Mouse (Mus musculus) cerebellum, adult 9-11 months (tissue): Measurements from ENCODE around the gene Hpse2.

Source experiments
- DNase-seq: peaks from one replicate; pipeline ENCODE4 v3.0.0; 2022

Hpse2 gene

DNA sequence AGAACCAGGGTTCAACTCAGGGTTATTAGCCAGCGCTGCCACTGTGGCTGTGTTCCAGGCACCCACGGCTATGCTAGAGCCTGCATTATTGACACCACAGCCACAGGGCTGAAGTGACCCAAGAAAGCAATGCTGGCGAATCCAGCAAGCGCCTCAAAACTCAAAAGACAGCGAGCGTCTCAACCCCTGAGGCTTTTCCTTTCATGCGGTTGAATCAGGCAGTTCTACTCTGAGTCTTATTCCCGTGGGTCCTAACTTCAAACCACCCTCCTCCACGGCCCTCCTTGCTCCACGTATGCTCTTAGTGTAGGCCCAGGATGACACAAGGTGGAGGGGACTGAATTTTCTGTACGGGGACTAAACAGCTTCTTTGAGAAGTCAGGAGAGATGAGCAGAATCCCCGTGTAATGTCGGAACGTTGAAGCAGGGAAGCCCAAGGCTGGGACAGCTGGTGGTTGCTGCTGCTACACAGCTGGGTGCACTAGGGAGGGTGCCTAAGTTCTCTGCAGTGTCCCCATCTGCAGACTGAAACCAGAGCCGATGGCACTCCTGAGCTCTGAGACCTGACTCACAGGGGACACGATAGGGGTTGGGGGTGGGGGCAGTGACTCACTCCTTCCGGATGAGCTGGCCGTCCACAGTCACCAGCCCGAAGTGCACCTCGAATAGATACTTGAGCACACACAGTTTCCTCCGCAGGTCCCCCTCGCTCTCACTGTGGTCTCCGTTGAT lies 617.8 kb downstream of the Hpse2 start:
- no peak for DNase-seq

DNA sequence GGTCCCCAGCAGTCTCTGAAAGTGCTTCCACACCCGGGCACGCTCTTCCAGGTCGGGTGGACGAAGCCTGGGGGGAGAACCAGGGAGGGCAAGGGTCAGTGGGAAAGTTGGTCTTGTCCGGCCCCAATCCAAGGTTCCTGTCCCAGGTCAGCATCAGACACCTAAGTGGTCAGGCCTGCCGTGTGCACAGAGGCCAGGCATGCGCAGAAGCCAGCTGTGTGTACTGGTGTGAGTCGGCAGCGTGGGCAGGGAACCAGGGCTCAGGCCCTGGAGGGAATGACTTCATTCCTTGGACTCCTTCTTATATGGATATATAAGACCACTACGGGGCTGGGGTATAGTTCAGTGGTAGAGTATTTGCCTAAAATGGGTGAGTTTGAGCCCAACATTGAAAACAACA lies 618.5 kb downstream of the Hpse2 start:
- DNase-seq: no peak

DNA sequence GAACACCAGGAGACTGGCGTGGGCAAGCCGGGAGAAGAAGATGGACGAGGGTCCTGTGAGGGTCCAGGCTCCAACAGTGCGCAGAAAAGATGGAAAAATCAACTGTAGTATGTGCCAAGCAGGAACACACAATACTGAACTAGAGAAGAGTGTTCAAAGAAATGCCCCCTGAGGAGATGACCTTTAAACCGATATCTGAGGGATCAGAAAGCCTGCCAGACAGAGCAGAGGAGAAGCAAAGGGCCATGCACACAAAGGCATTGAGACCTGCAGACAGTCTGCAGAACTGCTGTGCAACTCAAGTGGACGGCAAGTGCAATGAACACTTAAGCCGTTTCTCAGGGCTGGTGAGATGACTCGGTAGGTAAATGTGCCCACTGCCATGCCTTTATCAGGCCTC lies 620.8 kb downstream of the Hpse2 start:
- no peak for DNase-seq

DNA sequence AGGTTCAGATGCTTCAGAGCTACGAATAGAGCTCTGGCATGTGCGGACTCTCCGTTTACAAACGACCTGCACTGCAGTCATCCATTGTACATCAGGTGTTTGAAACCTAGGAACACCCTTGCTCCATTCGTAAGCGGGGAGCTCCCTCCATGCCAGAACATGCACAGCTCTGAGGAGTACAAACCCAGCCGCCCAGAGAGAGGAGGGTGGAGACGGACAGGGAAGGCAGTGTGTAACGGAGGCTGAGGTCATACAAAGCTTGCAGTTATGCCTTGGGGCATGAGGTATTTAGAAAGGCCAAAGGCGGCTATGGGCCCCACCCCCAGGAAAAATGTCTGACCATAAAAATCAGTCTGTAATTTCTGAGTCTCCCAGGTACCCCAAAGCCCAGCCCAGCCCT lies 623.8 kb downstream of the Hpse2 start:
- DNase-seq: no peak

DNA sequence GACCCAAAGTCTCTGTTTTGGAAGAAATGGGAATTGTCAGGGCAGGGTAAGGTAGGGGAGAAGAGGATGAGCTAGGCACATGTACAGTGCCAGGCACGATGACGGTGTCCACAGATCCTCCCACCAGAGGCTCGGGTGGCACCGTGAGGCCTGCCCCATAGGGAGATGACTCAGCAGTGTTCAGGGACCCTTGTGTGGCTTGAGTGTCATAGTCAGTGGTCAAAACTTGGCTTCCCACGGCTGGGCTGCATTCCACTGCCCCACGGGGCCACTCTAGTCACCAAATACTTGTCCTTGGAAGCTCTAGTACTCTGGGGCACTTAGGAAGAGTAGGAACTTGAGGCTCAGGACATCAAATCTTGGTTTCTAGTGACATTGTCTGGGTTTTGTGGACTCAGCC lies 631.5 kb downstream of the Hpse2 start:
- DNase-seq: no peak

DNA sequence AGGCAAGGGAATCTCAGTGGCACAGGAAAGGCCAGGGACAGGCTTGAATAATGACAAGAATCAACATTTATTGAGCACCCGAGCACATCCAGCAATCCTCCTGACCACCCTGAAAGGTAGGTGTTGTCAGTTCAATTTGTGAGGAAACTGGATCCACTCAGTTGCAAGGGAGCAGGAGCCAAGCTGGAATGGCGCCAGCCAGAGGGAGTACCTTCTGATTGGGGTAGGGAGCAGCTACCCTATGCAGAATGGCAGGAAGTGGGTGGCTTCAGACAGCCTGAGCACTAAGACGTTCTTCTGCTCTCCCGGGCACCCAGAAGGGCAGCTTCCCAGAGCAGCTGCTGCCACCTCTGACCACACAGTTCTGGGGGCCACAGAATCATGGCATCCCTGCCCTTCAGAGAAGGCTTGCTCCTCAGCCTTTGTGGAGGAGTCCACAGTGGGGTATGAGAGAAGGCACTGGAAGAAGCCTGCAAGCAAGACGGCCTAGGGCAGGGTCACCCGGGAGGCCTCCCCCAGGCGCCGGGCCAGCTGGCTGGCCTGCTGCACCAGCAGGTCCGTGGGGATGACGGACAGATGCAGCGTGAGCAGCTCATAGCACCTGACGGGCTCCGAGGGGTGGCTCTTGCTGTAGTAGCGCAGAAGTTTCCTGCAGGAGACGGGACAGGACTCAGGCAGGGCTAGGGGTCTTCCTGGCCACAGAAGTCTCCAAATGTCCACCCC lies 632.8 kb downstream of the Hpse2 start:
- no peak for DNase-seq

DNA sequence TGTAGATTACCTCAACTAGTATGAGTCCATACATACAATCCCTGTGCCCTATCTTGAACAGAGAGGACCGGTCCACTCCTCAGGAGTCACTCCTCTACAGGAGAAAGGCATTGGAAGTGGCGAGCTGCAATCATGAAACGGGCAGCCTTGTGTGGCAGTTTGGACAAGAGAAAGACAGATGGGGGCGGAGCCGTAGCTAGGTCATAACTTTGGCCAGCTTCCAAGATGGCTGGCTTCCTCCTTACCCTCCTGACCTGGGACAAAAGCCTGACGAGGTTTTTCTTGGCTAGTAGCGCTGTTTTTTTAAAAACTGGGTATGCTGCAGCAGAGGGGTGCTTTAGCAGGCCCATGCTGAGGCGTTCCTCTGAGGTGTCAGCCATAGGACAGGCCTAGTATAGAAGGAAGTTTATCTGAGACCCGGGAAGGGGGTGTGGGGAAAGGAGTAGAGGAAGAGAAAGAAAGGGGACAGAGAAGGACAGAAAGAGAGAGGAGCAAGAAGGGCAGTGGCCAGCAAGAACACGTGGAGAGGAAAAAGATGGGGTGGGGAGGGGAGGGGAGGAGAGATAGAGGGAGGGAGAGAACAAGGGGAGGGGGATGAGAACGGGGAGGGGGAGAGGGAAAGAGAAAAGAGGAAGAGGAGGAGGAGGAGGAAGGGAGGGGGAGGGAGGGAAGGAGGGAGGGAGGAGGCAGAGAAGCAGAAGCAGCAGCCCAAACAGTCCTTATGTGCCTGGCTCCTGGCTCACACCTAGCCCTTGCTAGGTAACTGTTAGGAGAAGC lies 634.8 kb downstream of the Hpse2 start:
- peak; percentile 45 for DNase-seq

DNA sequence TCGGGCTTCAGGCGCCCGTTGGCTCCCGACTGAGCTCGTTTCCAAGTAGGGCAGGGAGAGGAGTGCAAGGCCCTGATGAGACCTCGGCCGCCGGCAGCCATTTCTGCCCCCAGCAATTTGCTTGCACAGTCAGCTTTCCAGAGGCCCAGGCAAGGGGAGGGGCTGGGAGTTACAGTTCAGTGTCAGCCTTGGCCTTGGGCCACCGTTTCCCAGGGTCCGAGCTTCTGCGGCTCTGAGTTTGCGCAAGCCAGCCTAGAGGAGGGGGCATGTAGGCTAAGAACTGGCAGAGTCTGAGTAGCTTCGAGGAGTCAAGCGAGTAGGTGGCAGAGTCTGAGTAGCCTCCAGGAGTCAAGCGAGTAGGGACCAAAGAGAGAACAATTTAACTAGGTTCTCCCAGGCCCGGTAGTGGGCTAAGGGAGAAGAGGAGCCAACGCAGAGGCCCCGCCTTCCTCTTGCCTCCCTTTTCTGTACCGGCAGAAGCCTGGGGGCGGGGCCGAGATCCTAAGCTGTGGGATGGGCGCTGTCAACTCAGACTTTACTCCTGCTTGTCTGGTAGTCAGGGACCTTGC lies 635.7 kb downstream of the Hpse2 start, which contains the start of gene Pyroxd2:
Pyroxd2 (minus strand) TSS at position 413 of the 569 bp plus-strand sequence.
- peak; percentile 51 for DNase-seq

DNA sequence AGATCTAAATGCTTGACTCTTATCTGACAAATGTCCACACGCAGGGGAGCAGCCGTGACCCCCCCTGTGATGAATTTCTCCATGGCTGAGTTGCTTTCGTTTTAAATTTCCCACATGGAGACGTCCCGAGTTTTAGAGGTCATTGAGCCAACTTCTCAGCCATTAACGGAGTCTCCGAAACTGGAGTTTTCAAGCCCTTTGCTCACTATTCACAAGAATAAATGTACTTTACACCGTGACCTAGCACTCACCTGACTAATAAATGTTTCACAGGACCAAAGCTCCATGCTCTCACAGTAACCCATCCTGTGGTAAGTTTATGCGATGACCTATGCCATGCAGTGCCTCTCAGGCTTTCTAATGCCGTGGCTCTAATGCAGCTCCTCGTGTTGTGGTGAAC lies 638.0 kb downstream of the Hpse2 start:
- no peak for DNase-seq

DNA sequence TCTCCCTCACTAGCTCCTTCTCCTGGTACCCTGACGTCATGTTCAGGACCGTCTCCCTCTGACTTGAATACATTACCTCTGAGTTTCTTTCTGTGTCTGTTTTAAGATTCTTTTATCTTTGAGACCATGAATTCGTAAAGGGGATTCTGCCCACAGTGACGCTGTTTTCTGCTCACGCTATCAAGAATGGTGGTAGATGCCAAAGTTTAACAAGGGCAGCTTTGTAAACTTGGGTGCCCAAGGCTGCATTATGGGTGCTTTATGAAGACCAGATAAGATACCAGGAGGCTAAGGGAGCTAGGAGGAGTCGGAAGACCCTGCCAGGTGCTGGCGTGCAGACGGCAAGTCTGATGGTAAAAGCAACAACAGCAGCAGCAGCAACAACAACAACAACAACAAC lies 641.5 kb downstream of the Hpse2 start:
- no peak for DNase-seq

DNA sequence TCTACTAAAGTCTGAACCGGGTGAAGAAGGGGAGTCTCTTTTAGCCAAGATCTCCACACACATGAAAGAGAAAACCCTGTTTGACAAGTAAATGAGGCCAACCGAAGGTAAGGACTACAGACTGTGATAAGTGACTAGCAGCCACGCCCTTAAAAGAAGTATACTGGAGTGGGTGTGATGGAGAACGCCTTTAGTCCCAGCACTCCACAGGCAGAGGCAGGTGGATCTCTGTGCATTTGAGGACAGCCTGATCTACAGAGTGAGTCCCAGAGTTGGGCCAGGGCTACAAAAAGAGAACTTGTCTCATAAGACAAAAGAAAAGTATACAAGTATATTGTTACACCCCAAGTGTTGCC lies 642.3 kb downstream of the Hpse2 start:
- no peak for DNase-seq

DNA sequence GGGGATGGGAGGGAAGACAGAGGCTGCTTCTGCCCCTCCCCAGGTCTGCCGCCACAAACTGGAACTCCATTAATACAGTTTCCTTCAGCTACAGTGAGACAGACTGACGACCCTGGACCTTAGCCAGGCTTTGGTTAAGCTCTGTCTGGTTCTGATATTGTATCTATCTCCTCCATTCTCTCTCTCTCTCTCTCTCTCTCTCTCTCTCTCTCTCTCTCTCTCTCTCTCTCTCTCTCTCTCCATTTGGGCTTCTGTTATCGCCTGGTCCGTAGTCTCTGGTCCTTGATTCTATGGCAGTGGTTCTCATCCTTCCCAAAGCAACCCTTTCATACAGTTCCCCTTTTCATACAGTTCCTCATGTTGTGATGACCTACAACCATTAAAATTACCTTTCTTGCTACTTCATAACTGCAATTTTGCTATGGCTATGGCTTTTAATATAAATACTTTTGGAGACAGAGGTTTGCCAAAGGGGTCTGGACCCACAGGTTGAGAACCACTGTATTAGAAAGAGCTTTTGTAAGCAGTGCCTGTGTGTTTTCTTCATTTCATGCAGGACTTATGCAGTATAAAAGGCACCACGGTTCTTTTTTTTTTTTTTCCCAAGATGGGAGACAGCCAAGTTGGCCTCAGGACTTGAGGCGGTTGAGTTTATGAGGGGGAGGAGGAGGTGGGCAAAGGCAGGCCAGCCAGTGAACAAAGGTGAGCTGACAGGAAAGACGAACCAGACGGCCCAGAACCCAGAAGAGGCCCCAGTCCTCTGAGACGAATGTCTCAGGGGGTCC lies 642.9 kb downstream of the Hpse2 start:
- no peak for DNase-seq

DNA sequence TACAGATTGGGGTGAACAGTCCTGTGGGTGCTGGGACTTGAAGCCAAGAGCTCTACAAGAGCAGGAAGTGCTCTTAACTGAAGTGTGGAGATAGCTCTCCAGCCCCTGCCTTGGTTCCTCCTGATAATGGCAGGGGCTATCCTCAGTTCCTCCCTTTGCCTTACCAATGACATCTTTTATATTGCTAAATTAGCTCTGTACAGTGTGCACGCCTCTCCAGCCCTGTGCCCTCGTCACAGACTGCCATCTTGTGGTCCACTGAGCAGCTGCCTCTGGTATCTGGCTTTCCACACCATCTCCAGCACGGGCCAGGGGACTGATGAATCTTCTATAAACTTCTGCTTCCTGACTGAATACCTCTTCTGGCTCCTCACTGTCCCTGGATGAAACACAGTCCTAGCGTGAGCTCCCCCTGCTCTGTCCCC lies 644.0 kb downstream of the Hpse2 start:
- DNase-seq: no peak

DNA sequence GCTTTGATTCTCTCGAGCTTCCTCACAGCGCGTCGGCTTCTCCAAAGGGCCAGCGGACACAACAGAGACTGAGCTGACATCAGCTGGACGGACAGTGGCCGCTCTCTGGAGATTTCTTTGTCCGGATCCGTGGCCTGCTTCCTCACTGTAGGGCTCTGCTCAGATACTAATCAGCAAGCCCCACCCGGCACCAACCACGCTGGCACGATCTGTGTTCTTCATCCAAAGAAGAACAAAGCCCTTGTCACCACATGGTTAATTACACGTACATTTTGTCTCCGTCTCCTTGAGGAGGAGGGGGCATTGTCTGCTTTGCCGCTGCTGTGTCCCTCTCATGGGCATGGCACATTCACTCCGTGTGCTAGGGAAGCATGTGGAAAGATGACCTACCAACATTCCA lies 644.9 kb downstream of the Hpse2 start:
- DNase-seq: no peak

DNA sequence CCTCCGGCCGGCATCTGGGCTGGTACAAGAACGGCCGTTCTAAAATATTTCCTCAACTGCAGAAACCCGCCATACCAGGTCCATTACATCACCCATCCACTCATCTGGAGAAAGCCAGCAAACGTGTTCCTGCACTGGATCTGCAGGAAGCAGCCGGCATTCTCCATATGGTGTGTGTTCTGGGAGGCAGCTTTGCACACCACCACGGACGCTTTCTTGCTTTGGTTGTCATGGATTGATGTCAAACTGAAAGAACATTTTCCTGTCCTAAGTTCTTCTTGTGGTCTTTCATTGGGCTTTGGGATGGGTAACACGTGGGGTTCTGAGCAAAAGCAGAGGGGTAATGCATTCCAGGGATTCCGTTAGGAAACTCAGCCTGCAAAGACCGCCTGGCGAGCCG lies 646.3 kb downstream of the Hpse2 start:
- DNase-seq: no peak

DNA sequence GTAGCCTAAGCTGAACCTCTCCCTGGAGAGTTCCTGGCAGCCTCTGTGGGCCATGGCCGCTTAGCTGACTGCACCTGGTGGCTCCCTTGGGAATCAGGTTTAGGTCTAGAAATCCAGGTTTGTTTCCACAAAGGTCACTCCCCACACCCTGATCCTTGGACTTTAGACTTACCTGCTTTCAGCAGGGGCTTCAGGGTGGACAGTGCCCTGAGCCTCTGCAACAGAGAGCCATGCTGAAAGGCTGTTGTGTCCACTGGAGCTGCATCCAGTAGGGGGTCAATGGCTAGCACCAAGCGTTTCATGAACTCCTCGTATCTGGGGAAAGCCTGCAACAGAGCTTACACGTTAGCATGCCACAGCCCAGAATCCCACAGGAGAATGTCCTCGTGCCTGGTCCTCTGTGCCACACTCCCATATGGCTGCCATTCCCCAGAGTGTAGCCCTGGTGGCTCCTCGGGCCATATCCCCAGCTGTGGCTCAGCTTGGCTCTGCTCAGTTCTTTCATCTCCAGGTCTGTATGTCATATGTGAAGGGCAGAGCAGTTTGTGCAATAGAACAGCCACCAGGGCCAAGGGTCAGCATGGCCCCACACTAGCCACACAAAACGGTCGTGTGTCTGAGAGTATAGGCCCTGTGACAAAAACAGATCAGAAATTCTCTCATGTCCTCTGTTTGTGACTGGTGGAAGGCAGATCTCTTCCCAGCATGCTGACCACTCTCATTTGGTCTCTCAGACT lies 647.8 kb downstream of the Hpse2 start:
- no peak for DNase-seq

DNA sequence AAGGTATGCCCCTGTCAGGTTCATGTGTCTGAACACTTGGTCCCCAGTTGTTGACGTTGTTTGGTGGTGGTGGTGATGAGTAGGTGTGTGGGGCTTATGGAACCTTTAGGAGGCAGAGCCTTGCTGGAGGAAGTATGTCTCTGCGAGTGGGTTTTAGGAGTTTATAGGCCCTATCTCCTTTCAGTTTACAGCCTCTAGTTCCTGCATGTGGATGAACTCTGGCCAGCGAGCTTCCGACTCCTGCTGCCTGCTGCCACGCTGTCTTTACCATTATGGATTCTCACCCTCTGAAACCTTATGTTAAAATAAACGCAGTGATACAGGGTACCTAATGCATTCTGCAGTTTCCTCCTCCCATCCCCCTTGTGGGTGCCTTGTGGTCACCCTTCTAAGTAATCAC lies 648.4 kb downstream of the Hpse2 start:
- DNase-seq: no peak

DNA sequence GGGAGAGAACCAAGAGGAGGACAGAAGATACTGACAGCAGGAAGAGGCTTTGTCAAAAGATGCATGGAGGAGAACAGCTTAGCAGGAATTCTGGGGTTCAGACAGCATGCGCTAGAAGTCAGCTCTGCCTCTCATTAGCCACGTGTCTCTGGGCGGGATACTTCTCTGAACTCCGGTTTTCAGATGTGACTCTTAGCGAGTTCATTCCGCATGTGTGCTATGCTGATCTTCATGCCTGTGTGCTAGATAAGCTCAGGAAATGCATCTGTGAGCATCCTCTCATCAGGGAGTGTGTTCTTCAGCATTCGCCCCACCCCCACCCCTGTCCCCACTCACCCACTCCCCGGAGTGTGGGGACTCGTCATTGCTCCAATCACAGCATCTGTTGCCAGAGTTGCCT lies 650.4 kb downstream of the Hpse2 start:
- no peak for DNase-seq
